Mouse (Mus musculus) activated CD4-positive, CD25-positive, alpha-beta regulatory T cell (primary cell): Measurements from ENCODE around the gene Cdt1. TPM values are rescaled to one million over a fixed set of nuclear protein-coding genes. Genes with fewer than 3 reads are reported as not detected.

Experiments used
- polyA plus RNA-seq, 2 experiments: library from polyadenylated mRNA; unstranded; fragments of 100-300 nt; shearing (Covaris generic); gene quantifications; one replicate each; pipeline ENCODE4 v1.2.1; 2017

Cdt1 gene
- 10 to 100 TPM; 18.4 to 32.8 TPM for polyA plus RNA-seq

DNA sequence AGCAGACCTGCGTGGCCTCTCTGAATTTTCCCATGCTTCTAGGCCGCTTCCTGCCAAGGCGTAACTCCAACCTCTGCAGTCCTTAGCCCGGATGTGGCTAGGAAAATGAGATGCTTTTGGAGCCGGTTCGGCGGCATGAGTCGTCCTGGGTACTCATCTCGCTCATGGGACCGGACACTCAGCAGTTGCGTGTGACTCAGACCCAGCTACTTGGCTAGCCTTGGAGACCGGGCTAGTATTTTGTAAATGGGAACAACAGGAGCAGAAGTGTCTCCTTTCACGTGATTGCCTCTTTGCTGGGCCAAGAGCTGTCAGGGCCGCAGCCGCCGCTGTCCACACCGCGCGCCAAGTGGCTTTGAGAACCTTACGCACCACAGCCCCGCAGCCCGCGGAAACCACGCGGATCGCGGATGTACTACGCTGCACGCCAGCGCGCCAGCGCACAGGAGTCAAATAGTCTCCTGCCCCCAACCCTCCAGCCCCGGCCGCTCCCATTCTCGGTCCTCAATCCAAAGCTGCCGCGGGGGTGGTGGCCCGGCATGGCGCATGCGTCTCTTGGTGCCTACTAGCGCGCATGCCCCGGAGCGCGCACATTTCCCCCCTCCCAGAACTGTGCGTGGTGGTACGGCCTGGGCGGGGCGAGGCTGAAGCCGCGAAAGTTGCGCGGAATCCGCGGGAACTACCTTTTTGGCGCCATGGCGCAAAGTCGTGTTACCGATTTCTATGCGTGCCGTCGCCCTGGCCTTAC, at the start of gene Cdt1:
Cdt1 (plus strand) TSS at position 655 of the 748 bp plus-strand sequence.

DNA sequence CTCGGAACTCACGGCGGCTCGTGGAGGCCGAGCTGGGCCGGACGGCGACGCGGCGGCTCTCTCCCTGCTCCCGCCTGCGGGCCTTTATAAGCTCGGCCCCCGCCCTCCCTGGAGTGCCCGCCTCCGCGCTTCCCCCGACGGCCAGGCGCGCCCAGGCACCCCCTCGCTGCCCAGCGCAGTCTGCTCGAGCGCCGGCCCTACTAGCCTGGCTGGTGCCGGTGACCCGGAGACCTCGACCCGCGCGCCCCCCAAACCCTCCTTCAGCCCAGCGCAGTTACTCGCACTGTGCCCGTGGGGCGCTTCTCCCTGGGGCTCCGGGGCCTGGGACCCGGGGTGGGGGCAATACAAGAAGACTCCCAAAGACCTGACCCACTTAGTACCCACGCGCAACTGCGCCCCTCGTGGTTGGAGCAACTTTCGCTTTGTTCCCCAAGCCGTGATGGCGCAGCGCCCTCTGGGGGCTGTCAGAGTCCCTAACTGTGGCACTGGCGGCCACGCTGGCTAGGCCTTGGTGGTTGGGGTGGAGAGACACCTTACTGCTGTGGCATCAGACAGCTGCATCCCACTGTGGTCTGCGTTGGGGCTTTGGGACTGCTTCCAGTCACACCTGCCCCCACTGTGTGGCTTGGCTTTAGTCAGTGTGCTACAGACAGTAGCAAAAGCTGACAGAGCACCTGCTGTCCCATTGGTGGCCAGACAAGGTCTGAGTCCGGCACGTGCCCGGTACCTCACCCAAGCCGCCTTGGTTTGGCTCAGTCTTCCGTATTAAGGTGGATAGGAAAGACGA, 16.4 kb upstream of the Cdt1 start, which contains the start of gene Piezo1:
Piezo1 (minus strand) TSS at position 65 of the 787 bp plus-strand sequence.

DNA sequence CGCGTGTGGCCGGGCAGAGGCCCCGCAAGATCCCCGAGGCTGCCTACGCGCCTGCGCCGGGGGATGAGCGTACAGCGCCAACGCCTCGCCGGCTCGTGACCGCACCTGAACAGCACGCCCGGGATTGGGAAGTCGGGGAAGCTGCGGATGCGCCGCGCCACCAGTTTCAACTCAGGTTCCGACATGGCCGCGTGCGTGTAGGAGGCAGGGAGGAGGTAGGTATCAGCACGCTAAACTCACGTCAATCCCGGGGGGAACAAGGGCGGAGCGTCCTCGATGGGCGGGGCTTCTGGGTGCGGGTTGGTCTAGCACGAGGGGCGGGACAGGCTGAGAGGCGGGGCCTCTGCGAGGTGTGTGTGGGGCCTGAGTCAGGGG, 8.8 kb downstream of the Cdt1 start, which contains the start of gene Aprt:
Aprt (minus strand) TSS at position 262 of the 375 bp plus-strand sequence.

DNA sequence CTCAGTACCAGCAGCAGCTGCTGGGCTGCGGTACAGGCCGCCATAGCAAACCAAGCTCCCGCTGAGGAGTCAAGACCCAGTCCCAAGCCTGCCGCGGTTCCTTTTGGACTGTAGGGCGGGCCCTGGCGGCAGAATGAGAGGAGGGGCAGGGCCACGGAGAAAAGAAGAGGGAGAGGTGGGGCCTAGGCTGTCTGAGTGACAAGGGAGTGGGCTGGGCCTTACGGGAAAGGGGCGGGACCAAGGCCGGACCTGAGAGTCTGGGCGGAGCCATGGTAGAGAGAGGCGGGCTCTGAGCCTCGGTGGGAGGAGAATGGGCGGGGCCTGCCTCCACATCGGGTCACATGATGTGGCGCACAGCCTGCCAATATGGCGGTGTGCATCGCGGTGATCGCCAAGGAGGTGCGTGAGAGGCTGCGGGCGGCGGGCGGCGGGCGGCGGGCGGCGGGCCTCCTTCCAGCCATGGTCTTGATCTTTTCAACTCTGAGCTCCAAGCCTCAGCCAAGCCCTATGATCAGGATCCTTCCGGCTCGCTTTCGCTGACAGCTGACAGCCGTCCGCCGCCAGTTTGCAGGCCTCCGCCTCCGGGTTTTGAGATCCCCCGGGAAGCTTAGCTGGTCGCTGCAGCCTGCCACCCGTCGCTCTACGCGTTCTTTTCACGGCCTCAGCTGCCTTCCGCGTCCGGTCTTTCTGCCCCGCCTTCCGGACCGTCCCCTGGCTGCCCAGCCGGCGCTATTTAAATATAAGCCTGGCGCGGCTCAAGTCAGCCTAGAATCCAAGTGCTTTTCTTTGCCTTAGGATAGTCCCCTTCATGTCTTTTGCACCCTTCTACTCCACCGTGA, 43.7 kb downstream of the Cdt1 start, which contains the start of the genes Galns and Trappc2l:
Galns (minus strand) TSS at position 169 of the 839 bp plus-strand sequence.
Trappc2l (plus strand) TSS at position 346 of the 839 bp plus-strand sequence.

DNA sequence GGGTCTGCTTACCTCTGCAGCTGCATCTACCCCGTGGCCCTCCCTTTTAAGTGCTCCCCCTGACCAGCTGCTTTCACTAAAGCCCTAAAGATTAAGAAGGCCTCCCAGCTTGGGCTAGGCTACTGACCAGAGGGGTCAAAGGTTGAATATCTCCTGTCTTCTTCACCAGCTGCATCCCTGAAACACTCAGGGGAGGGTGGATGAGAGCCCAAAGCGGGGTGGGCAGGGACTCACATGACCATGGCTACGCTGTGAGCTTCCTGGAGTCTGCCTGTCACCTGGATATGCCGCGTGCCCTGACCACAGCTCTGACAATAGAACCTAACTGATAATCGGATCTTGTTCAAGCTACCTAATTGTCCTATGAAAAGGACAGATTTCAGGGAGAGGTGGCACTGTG, 54.9 kb downstream of the Cdt1 start, which contains the start of gene Pabpn1l:
Pabpn1l (minus strand) TSS at position 13 of the 400 bp plus-strand sequence.

Other genes starting within 250 kb of the Cdt1 start
- gene Trhr2, start 207.3 kb upstream of the Cdt1 start, polyA plus RNA-seq = under 1 TPM in 1 of 2 experiments, not detected in 1; 0.26 TPM
- gene Zc3h18, start 191.4 kb upstream of the Cdt1 start, polyA plus RNA-seq = 10 to 100 TPM; 32.9 to 46.8 TPM
- under 1 TPM; 0.54 to 0.58 TPM for gene Il17c, start 146.0 kb upstream of the Cdt1 start, polyA plus RNA-seq
- gene Cyba, start 135.1 kb upstream of the Cdt1 start, polyA plus RNA-seq = 1,000 to 10,000 TPM in 1 of 2 experiments, 100 to 1,000 TPM in 1; 815 to 1,144 TPM
- 10 to 100 TPM; 18.2 to 22.0 TPM for gene Mvd, start 124.6 kb upstream of the Cdt1 start, polyA plus RNA-seq
- gene Snai3, start 107.3 kb upstream of the Cdt1 start, polyA plus RNA-seq = 1 to 10 TPM; 5.3 to 6.0 TPM
- gene Rnf166, start 92.0 kb upstream of the Cdt1 start, polyA plus RNA-seq = 100 to 1,000 TPM; 135 to 165 TPM
- 10 to 100 TPM; 59.4 to 89.7 TPM for gene Ctu2, start 91.9 kb upstream of the Cdt1 start, polyA plus RNA-seq
- 10 to 100 TPM in 1 of 2 experiments, 1 to 10 TPM in 1; 3.8 to 18.3 TPM for gene Piezo1, start 16.7 kb upstream of the Cdt1 start, polyA plus RNA-seq
- 100 to 1,000 TPM; 210 to 270 TPM for gene Aprt, start 8.9 kb downstream of the Cdt1 start, polyA plus RNA-seq
- gene Galns, start 43.4 kb downstream of the Cdt1 start, polyA plus RNA-seq = 10 to 100 TPM; 15.8 to 16.0 TPM
- 10 to 100 TPM; 47.4 to 54.6 TPM for gene Trappc2l, start 43.6 kb downstream of the Cdt1 start, polyA plus RNA-seq
- gene Pabpn1l, start 54.7 kb downstream of the Cdt1 start, polyA plus RNA-seq = not detected
- 1 to 10 TPM in 1 of 2 experiments, under 1 TPM in 1; 0.42 to 1.2 TPM for gene Cbfa2t3, start 131.1 kb downstream of the Cdt1 start, polyA plus RNA-seq
- gene Acsf3, start 207.5 kb downstream of the Cdt1 start, polyA plus RNA-seq = 1 to 10 TPM; 6.5 to 7.2 TPM